Mouse (Mus musculus): ENCODE measurements at regions not wholly inside any gene's neighbourhood (a gene's known extent, or its start where the extent isn't known, plus 50 kb on each side); places are given as distances from the start of the nearest gene placed in this dataset.

GRCm38 (mm10) chr16:55442821-55443581 is 145.2 kb upstream of the Zpld1 start:
- no peak overlapping the region for H3K4me3 ChIP-seq (ENCODE audit: insufficient read depth, low read length)
- no peaks in the 10 kb centered on the region for H3K4me1 ChIP-seq (ENCODE audit: control insufficient read depth, insufficient read depth, low read length)
- TF ChIP-seq CTCF (IDR thresholded peaks at IDR 0.05; ENCODE audit: low read depth, low read length) (no peak), POLR2A (IDR thresholded peaks at IDR 0.05; ENCODE audit: borderline replicate concordance, low read depth, low read length) (no peak)
- H3K27ac ChIP-seq (ENCODE audit: insufficient read depth, low read depth, low read length): no peak overlapping the region

- no peaks in the 10 kb centered on the region for H3K4me1 ChIP-seq (ENCODE audit: control insufficient read depth, insufficient read depth, low read length)
- no peak overlapping the region for H3K27ac ChIP-seq (ENCODE audit: insufficient read depth, low read depth, low read length)
- TF ChIP-seq POLR2A (IDR thresholded peaks at IDR 0.05; ENCODE audit: borderline replicate concordance, low read depth, low read length): no peak
- TF ChIP-seq CTCF (IDR thresholded peaks at IDR 0.05; ENCODE audit: low read depth, low read length): no peak
- no peak overlapping the region for H3K4me3 ChIP-seq (ENCODE audit: insufficient read depth, low read length)
Measured at GRCm38 (mm10) chr16:55435139-55435968, 137.6 kb upstream of the Zpld1 start.

GRCm38 (mm10) chr16:55421569-55422342 is 124.0 kb upstream of the Zpld1 start:
- no peak overlapping the region for H3K4me3 ChIP-seq (ENCODE audit: insufficient read depth, low read length)
- no peaks in the 10 kb centered on the region for H3K4me1 ChIP-seq (ENCODE audit: control insufficient read depth, insufficient read depth, low read length)

GRCm38 (mm10) chr16:55420876-55421568 is 123.2 kb upstream of the Zpld1 start:
- TF ChIP-seq CTCF (IDR thresholded peaks at IDR 0.05; ENCODE audit: low read depth, low read length) (no peak), POLR2A (IDR thresholded peaks at IDR 0.05; ENCODE audit: borderline replicate concordance, low read depth, low read length) (no peak)

More at GRCm38 (mm10) chr16:55421569-55422342, 124.0 kb upstream of the Zpld1 start:
- H3K27ac ChIP-seq (ENCODE audit: insufficient read depth, low read depth, low read length): no peak overlapping the region
- TF ChIP-seq POLR2A (IDR thresholded peaks at IDR 0.05; ENCODE audit: borderline replicate concordance, low read depth, low read length): no peak
- no peak for TF ChIP-seq CTCF (IDR thresholded peaks at IDR 0.05; ENCODE audit: low read depth, low read length)

GRCm38 (mm10) chr16:55418871-55419270 is 121.1 kb upstream of the Zpld1 start:
- Histone ChIP-seq H3K27ac (ENCODE audit: insufficient read depth, low read depth, low read length) (no peak overlapping the region), H3K4me1 (ENCODE audit: control insufficient read depth, insufficient read depth, low read length) (peaks cover 3% of the 10 kb centered on the region), H3K4me3 (ENCODE audit: insufficient read depth, low read length) (no peak overlapping the region)
- no peak for TF ChIP-seq CTCF (IDR thresholded peaks at IDR 0.05; ENCODE audit: low read depth, low read length)
- TF ChIP-seq POLR2A (IDR thresholded peaks at IDR 0.05; ENCODE audit: borderline replicate concordance, low read depth, low read length): no peak

More at GRCm38 (mm10) chr16:55420876-55421568, 123.2 kb upstream of the Zpld1 start:
- Histone ChIP-seq H3K4me3 (ENCODE audit: insufficient read depth, low read length) (no peak overlapping the region), H3K27ac (ENCODE audit: insufficient read depth, low read depth, low read length) (no peak overlapping the region), H3K4me1 (ENCODE audit: control insufficient read depth, insufficient read depth, low read length) (no peaks in the 10 kb centered on the region)

GRCm38 (mm10) chr16:55400818-55401217 is 103.0 kb upstream of the Zpld1 start:
- Histone ChIP-seq H3K4me3 (ENCODE audit: insufficient read depth, low read length) (no peak overlapping the region), H3K27ac (ENCODE audit: insufficient read depth, low read depth, low read length) (no peak overlapping the region)
- TF ChIP-seq POLR2A (IDR thresholded peaks at IDR 0.05; ENCODE audit: borderline replicate concordance, low read depth, low read length): no peak
- TF ChIP-seq CTCF (IDR thresholded peaks at IDR 0.05; ENCODE audit: low read depth, low read length): no peak

GRCm38 (mm10) chr16:55394864-55395263 is 97.1 kb upstream of the Zpld1 start:
- Histone ChIP-seq H3K4me3 (ENCODE audit: insufficient read depth, low read length) (no peak overlapping the region), H3K4me1 (ENCODE audit: control insufficient read depth, insufficient read depth, low read length) (no peaks in the 10 kb centered on the region), H3K27ac (ENCODE audit: insufficient read depth, low read depth, low read length) (no peak overlapping the region)
- TF ChIP-seq CTCF (IDR thresholded peaks at IDR 0.05; ENCODE audit: low read depth, low read length) (no peak), POLR2A (IDR thresholded peaks at IDR 0.05; ENCODE audit: borderline replicate concordance, low read depth, low read length) (no peak)

More at GRCm38 (mm10) chr16:55400818-55401217, 103.0 kb upstream of the Zpld1 start:
- H3K4me1 ChIP-seq (ENCODE audit: control insufficient read depth, insufficient read depth, low read length): no peaks in the 10 kb centered on the region

GRCm38 (mm10) chr16:55390400-55390799 is 92.6 kb upstream of the Zpld1 start:
- Histone ChIP-seq H3K4me3 (ENCODE audit: insufficient read depth, low read length) (no peak overlapping the region), H3K4me1 (ENCODE audit: control insufficient read depth, insufficient read depth, low read length) (no peaks in the 10 kb centered on the region), H3K27ac (ENCODE audit: insufficient read depth, low read depth, low read length) (no peak overlapping the region)
- TF ChIP-seq POLR2A (IDR thresholded peaks at IDR 0.05; ENCODE audit: borderline replicate concordance, low read depth, low read length) (no peak), CTCF (IDR thresholded peaks at IDR 0.05; ENCODE audit: low read depth, low read length) (no peak)

GRCm38 (mm10) chr16:55379996-55380395 is 82.2 kb upstream of the Zpld1 start:
- Histone ChIP-seq H3K27ac (ENCODE audit: insufficient read depth, low read depth, low read length) (no peak overlapping the region), H3K4me3 (ENCODE audit: insufficient read depth, low read length) (no peak overlapping the region), H3K4me1 (ENCODE audit: control insufficient read depth, insufficient read depth, low read length) (no peaks in the 10 kb centered on the region)
- TF ChIP-seq CTCF (IDR thresholded peaks at IDR 0.05; ENCODE audit: low read depth, low read length) (no peak), POLR2A (IDR thresholded peaks at IDR 0.05; ENCODE audit: borderline replicate concordance, low read depth, low read length) (no peak)

Data from bone marrow macrophage, adult 2 months (primary cell).